Mouse (Mus musculus) stomach, embryonic 14.5 days (tissue): ENCODE measurements around the gene Rad54l2. TPM values are rescaled to one million over a fixed set of nuclear protein-coding genes. Genes with fewer than 3 reads are reported as not detected.

Experiments used
- ATAC-seq: fragments of 200-750 bp; cut with Nextera tagmentation; 2 replicates; pipeline ENCODE4 v1.8.0; 2017; ENCODE audit warnings: low read depth, moderate TSS enrichment; ENCODE audit not compliant: insufficient number of reproducible peaks, insufficient read depth, low FRiP score
- H3K27ac ChIP-seq: fragments of 300-500 bp; sonication (generic); 2 replicates; pipeline ENCODE4 v1.5.1; 2014; ENCODE audit warnings: mild to moderate bottlenecking, low read length, moderate library complexity, mixed read lengths
- H3K27me3 ChIP-seq: fragments of 300-500 bp; sonication (generic); 2 replicates; pipeline ENCODE4 v1.6.1; 2014; ENCODE audit warnings: low read length, control low read depth, mixed read lengths; ENCODE audit not compliant: control insufficient read depth, insufficient read depth
- H3K36me3 ChIP-seq: fragments of 300-500 bp; sonication (generic); 2 replicates; pipeline ENCODE4 v1.6.1; 2014; ENCODE audit warnings: mild to moderate bottlenecking, control low read depth, low read length, moderate library complexity, mixed read lengths; ENCODE audit not compliant: control insufficient read depth, insufficient read depth
- H3K4me1 ChIP-seq: fragments of 300-500 bp; sonication (generic); 2 replicates; pipeline ENCODE4 v1.6.1; 2014; ENCODE audit warnings: low read length, control low read depth, mixed read lengths; ENCODE audit not compliant: control insufficient read depth, insufficient read depth
- H3K4me2 ChIP-seq: fragments of 300-500 bp; sonication (generic); replicated peaks from 2 replicates; pipeline ENCODE4 v1.6.1; 2014; ENCODE audit warnings: low read depth, low read length, control low read depth
- H3K4me3 ChIP-seq: fragments of 300-500 bp; sonication (generic); 2 replicates; pipeline ENCODE4 v1.5.1; 2014; ENCODE audit warnings: low read depth, low read length, control low read depth
- H3K9ac ChIP-seq: fragments of 300-500 bp; sonication (generic); replicated peaks from 2 replicates; pipeline ENCODE4 v1.6.1; 2014; ENCODE audit warnings: low read depth, mild to moderate bottlenecking, control low read depth, low read length, moderate library complexity, mixed read lengths
- H3K9me3 ChIP-seq: fragments of 300-500 bp; sonication (generic); 2 replicates; pipeline ENCODE4 v1.6.1; 2016; ENCODE audit warnings: low read depth, low read length, control low read depth; ENCODE audit not compliant: control insufficient read depth
- WGBS: fragments of 180-500 bp; shearing (Covaris S2); extraction: QIAGEN DNeasy Blood & Tissue Kit; methylation state at CpG from one replicate; pipeline ENCODE4 v1.1.7; 2014; 5-methylcytosine and 5-hydroxymethylcytosine counted together
- polyA plus RNA-seq: library from polyadenylated mRNA; unstranded; fragments of >200 nt; fragmentation: Nextera tagmentation; extraction: Ambion mirVana; gene quantifications from 2 replicates; pipeline ENCODE4 v1.2.1, GENCODE M21; 2014

The Rad54l2 gene
- polyA plus RNA-seq, result 5.6 and 6.6 TPM in 2 replicates

- H3K4me3 ChIP-seq, result peak within 1 kb of the TSS; percentile 85
- H3K4me2 ChIP-seq, result peak within 1 kb of the TSS; percentile 57
- no peaks in the 10 kb centered on the region for H3K36me3 ChIP-seq
- peak within 1 kb of the TSS; percentile 89 for H3K9ac ChIP-seq
- H3K9me3 ChIP-seq, result no peaks in the 10 kb centered on the region
- H3K4me1 ChIP-seq, result no peaks in the 10 kb centered on the region; the same call in 1 of the 2 replicates
- ATAC-seq, result peak; percentile 91
- peak within 1 kb of the TSS; percentile 84 for H3K27ac ChIP-seq
- WGBS, result under 1% methylated on average over 49 of the region's 49 CpGs
- no peaks in the 10 kb centered on the region for H3K27me3 ChIP-seq
Measured at GRCm38 (mm10) chr9:106788812-106789321, at the start of gene Rad54l2. Gene Rad54l2, minus strand, starts transcription at chr9:106789194.

DNA sequence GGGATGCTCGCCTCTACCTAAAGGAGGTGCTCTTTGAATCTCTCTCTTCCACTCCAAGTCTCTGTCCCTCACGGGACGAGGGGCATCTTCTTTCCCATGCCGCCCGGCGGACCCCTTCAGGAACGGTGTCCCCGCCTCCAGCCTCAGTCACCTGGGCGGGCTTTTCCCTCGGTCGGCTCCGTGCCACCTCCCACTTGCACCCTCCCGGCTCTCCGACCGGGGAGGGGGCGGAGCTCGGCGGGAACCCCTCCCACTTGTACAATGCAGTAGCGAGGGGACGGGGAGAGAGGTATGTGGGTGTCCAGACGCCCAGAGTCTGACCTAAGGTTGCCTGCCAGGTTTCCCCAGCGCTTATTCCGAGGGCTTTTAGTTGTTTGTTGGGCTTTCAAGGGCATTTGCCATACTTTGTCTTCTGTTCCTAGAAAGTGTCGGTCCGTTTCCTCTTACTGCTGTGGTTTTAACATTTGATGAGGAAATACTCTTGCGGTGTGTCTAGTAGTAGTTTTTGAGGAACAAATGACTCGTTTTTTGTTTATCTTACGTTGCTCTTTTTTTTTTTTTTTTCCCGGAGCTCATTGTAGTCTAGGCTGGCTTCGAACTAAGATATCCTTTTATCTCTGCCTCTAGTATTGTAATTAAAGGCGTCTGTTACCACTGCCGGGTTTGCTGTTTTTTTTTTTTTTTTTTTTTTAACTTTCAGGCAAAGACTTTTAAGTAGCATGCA, 33.5 kb upstream of the Rad54l2 start:
- H3K4me3 ChIP-seq, result peak overlapping the region; percentile 96
- no peaks in the 10 kb centered on the region for H3K27me3 ChIP-seq
- no peaks in the 10 kb centered on the region for H3K4me1 ChIP-seq
- no peaks in the 10 kb centered on the region; the same call in 1 of the 2 replicates for H3K36me3 ChIP-seq
- H3K9ac ChIP-seq, result peak overlapping the region; percentile 94
- 1% methylated on average over 32 of the region's 32 CpGs for WGBS
- peak; percentile 83 for ATAC-seq
- peak overlapping the region; percentile 55 for H3K4me2 ChIP-seq
- H3K27ac ChIP-seq, result peak overlapping the region; percentile 96
- no peaks in the 10 kb centered on the region for H3K9me3 ChIP-seq

- Histone ChIP-seq H3K36me3 (no peaks in the 10 kb centered on the region; the same call in 1 of the 2 replicates), H3K9me3 (no peaks in the 10 kb centered on the region), H3K27ac (peak within 1 kb of the TSS; percentile 96), H3K4me1 (no peaks in the 10 kb centered on the region), H3K27me3 (no peaks in the 10 kb centered on the region), H3K4me3 (peak within 1 kb of the TSS; percentile 96), H3K4me2 (peak within 1 kb of the TSS; percentile 55), H3K9ac (peak within 1 kb of the TSS; percentile 94)
- ATAC-seq, result peak; percentile 96
- WGBS, result under 1% methylated on average over 57 of the region's 71 CpGs
Measured at GRCm38 (mm10) chr9:106821618-106822380, 32.8 kb upstream of the Rad54l2 start, which contains the start of gene Dcaf1. Gene Dcaf1, plus strand, starts transcription at chr9:106821874.

DNA sequence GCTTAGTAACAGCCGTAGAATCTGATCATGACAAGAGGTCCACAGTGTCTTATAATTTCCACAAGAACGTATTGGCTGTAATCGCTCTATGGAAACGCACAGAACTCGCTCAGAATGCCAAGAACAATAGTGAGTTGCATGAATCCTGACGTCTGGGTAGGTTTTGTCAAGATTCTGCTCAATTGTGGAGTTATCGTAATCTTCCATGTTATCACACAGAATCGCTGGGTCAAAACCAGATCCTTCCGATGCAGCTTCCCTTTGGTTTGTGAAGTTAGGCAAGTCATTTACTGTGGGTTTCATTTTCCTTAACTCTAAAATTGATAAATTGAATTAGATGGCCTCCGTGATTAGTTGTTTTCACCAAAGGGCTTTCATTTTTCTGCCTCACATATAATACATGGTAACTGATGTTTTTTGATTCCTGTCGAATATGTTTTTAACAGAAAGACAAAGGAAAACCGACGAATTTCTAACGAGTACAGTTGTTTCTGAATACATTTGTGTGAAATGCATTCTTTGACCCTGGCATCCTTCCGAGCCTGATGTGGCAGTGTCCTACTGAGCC, 32.1 kb upstream of the Rad54l2 start:
- H3K9ac ChIP-seq, result no peak overlapping the region; the same call in 1 of the 2 replicates
- no peaks in the 10 kb centered on the region; the same call in 1 of the 2 replicates for H3K36me3 ChIP-seq
- no peak for ATAC-seq
- peak overlapping the region; percentile 96 for H3K4me3 ChIP-seq
- no peaks in the 10 kb centered on the region for H3K4me1 ChIP-seq
- H3K4me2 ChIP-seq, result peak overlapping the region; percentile 33
- no peaks in the 10 kb centered on the region for H3K27me3 ChIP-seq
- no peak overlapping the region for H3K27ac ChIP-seq
- H3K9me3 ChIP-seq, result no peaks in the 10 kb centered on the region
- 49% methylated on average over 15 of the region's 15 CpGs for WGBS

DNA sequence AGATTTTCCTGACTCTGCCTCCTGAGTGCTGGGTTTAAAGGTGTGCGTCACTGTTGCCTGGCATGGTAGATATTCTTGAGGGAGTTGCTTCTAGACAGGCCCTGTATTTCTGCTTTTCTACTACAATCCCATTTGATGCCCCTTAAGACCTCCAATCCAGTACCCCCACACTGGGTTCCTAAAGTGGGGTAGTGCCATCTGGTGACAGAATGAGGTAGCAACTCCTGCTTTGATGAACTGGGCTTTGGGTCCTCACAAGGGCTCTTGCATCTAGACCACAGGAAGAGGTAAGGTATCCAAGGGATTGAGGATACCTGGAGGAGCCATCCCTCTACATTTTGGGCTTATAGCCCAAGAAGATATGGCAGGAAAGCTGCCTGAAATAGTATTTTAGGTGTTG, 30.2 kb upstream of the Rad54l2 start:
- Histone ChIP-seq H3K27ac (no peak overlapping the region), H3K9ac (no peak overlapping the region), H3K9me3 (no peaks in the 10 kb centered on the region), H3K4me2 (no peak overlapping the region), H3K4me3 (no peak overlapping the region), H3K36me3 (no peaks in the 10 kb centered on the region), H3K4me1 (no peaks in the 10 kb centered on the region), H3K27me3 (no peaks in the 10 kb centered on the region)
- no peak for ATAC-seq
- 91% methylated on average over 1 of the region's 1 CpGs for WGBS

GRCm38 (mm10) chr9:106818191-106818590, 29.2 kb upstream of the Rad54l2 start:
- Histone ChIP-seq H3K9ac (no peak overlapping the region), H3K27me3 (no peaks in the 10 kb centered on the region), H3K4me2 (no peak overlapping the region), H3K4me3 (no peak overlapping the region), H3K27ac (no peak overlapping the region), H3K4me1 (no peaks in the 10 kb centered on the region), H3K9me3 (no peaks in the 10 kb centered on the region), H3K36me3 (no peaks in the 10 kb centered on the region)
- 76% methylated on average over 6 of the region's 6 CpGs for WGBS
- no peak for ATAC-seq

DNA sequence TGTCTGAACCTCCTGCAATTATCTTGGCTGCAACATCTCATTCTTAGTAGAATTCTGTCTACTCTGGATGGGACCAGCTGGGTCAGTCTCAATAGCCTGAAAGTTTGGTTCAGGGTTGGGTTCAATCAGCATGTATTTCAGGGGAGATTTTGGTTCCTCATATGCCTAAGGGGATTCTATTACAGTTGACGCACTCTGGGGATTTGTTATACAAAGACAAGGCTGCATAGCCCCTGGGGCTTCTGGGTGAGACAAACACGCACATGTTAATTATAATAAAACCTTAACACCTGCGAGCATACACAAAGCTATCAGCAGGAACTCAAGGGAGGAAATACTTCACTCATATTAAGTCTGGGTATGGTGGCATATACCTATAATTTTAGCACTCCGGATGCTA, 17.5 kb upstream of the Rad54l2 start:
- H3K4me3 ChIP-seq, result no peak overlapping the region
- no peaks in the 10 kb centered on the region for H3K4me1 ChIP-seq
- peaks cover 12% of the 10 kb centered on the region; the same call in 1 of the 2 replicates for H3K9me3 ChIP-seq
- no peak overlapping the region for H3K4me2 ChIP-seq
- no peak overlapping the region for H3K9ac ChIP-seq
- no peaks in the 10 kb centered on the region for H3K27me3 ChIP-seq
- no peaks in the 10 kb centered on the region for H3K36me3 ChIP-seq
- H3K27ac ChIP-seq, result no peak overlapping the region
- WGBS, result 79% methylated on average over 4 of the region's 4 CpGs
- ATAC-seq, result no peak

- H3K4me1 ChIP-seq, result no peaks in the 10 kb centered on the region; the same call in 1 of the 2 replicates
- ATAC-seq, result no peak
- no peak overlapping the region for H3K9ac ChIP-seq
- H3K27me3 ChIP-seq, result no peaks in the 10 kb centered on the region
- whole genome bisulfite sequencing, result 68% methylated on average over 6 of the region's 6 CpGs
- no peak overlapping the region for H3K4me2 ChIP-seq
- H3K4me3 ChIP-seq, result no peak overlapping the region
- H3K9me3 ChIP-seq, result no peaks in the 10 kb centered on the region
- H3K27ac ChIP-seq, result no peak overlapping the region
- H3K36me3 ChIP-seq, result no peaks in the 10 kb centered on the region
Measured at GRCm38 (mm10) chr9:106790831-106791230, 1.8 kb upstream of the Rad54l2 start.
